Comparison of ENCODE assay signal across 21 mouse cellular contexts in the genomic region with DNA sequence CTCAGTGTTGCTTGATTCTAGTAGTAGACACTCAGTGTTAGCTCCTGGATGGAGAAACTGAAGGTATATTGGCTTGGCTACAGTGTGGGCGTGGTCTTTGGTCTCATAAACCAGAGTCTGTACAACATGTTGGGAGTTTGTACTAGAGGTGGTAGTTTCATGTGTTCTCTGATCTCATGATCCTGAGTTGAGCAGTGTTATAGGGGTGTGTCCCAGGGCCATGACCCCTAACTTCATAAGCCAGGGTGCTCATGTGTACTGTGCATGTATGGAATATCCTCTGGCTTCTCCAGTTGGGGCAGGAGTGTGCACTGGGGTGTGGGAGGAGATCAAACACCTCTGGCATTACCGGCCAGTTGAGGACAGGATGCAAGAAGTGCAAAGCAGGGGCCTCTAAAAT.
"Had no signal": no experiment of that assay in that cellular context is flagged by ENCODE, and none has a peak within 500 bp of the region (broad histone marks: within the 10 kb centered on the region; RNA-seq: fewer than 3 reads in every experiment).

No protein-coding gene starts in this region.

- H3K27me3 ChIP-seq: heart, embryonic 12.5 days; hindbrain, embryonic 13.5 days; hindbrain, embryonic 15.5 days had no signal

- H3K4me2 ChIP-seq: heart, embryonic 12.5 days; hindbrain, embryonic 13.5 days; hindbrain, embryonic 15.5 days; limb, embryonic 12.5 days; liver, embryonic 11.5 days; liver, embryonic 13.5 days had no signal

- H3K9ac ChIP-seq: heart, embryonic 12.5 days; hindbrain, embryonic 13.5 days; hindbrain, embryonic 15.5 days; limb, embryonic 12.5 days; liver, embryonic 13.5 days had no signal

- H3K36me3 ChIP-seq: heart, embryonic 10.5 days; heart, embryonic 12.5 days; hindbrain, embryonic 13.5 days; hindbrain, embryonic 15.5 days; limb, embryonic 10.5 days; limb, embryonic 12.5 days; liver, embryonic 13.5 days had no signal

- H3K4me1 ChIP-seq: liver, embryonic 13.5 days had no signal

- ATAC-seq: hindbrain, postnatal 0 days had no signal

- DNase-seq: gastrocnemius, postnatal 14 days; gastrocnemius, postnatal 36 days; heart, adult 18-20 months; heart, postnatal 14 days; heart, postnatal 36 days; kidney, adult 18-20 months; kidney, adult 8-10 months; kidney, postnatal 10 days; kidney, postnatal 4 days; liver; liver, embryonic 13.5 days had no signal

- H3K27ac ChIP-seq: heart, embryonic 10.5 days; hindbrain, embryonic 13.5 days; hindbrain, embryonic 15.5 days; hindbrain, postnatal 0 days; layer of hippocampus, adult 2 months; left cerebral cortex, adult 2 months; limb, embryonic 10.5 days; limb, embryonic 12.5 days; liver, embryonic 13.5 days had no signal

- H3K4me3 ChIP-seq: heart, embryonic 10.5 days; heart, embryonic 12.5 days; hindbrain, embryonic 13.5 days; hindbrain, embryonic 15.5 days; layer of hippocampus, adult 2 months; left cerebral cortex, adult 2 months; limb, embryonic 10.5 days; limb, embryonic 12.5 days; liver, embryonic 13.5 days had no signal

- H3K9me3 ChIP-seq: heart, embryonic 10.5 days; heart, embryonic 12.5 days; hindbrain, embryonic 13.5 days; hindbrain, embryonic 15.5 days; limb, embryonic 10.5 days; limb, embryonic 12.5 days; liver, embryonic 13.5 days had no signal
